ENCODE assay signal across 8 mouse cellular contexts in the genomic region with DNA sequence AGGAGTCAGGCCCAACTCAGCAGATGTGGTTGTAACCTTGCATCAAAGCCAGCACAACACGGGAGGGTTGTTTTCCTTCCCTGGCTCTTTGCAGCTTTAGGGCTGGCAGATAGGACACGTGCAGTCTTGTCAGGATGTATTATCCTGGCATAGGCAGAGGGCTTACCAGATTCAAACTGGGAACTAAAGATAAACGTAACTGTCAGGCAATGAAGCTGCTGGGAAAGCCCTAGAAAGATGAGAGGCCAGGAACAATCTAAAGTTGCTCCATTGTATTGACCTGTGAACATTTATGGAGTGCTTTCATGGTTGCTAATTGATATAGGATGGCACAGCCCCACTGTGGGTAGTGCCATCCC. TPM values are rescaled to one million over a fixed set of nuclear protein-coding genes. Genes with fewer than 3 reads are reported as not detected.
DNase-seq lines count a peak whose midpoint lies in the region; ATAC-seq and TF ChIP-seq lines count a peak whose summit lies in the region.

No protein-coding gene starts in this region.

- peaks cover 23% of the 10 kb centered on the region for H3K36me3 ChIP-seq in kidney, postnatal 0 days (ENCODE audit: insufficient read depth, low read length)
- H3K36me3 ChIP-seq in embryonic facial prominence, embryonic 12.5 days = peaks cover 28% of the 10 kb centered on the region
- H3K36me3 ChIP-seq in intestine, embryonic 16.5 days (ENCODE audit: control insufficient read depth, insufficient read depth, low read length) = peaks cover 13% of the 10 kb centered on the region
- peaks cover 27% of the 10 kb centered on the region for H3K36me3 ChIP-seq in neural tube, embryonic 12.5 days

- H3K9me3 ChIP-seq in kidney, postnatal 0 days (replicated peaks; ENCODE audit: low read length) = no peaks in the 10 kb centered on the region
- no peaks in the 10 kb centered on the region for H3K9me3 ChIP-seq in embryonic facial prominence, embryonic 12.5 days
- no peaks in the 10 kb centered on the region for H3K9me3 ChIP-seq in intestine, embryonic 16.5 days (ENCODE audit: control insufficient read depth, low read length)
- no peaks in the 10 kb centered on the region for H3K9me3 ChIP-seq in neural tube, embryonic 12.5 days

- TF ChIP-seq CTCF in kidney, postnatal 0 days (IDR thresholded peaks at IDR 0.05; ENCODE audit: low read depth) = no peak

- peaks cover 12% of the 10 kb centered on the region; the same call in 1 of the 2 replicates for H3K4me1 ChIP-seq in kidney, postnatal 0 days (replicated peaks; ENCODE audit: insufficient read depth, low read length)
- H3K4me1 ChIP-seq in embryonic facial prominence, embryonic 12.5 days = peaks cover 13% of the 10 kb centered on the region
- peaks cover 14% of the 10 kb centered on the region for H3K4me1 ChIP-seq in intestine, embryonic 16.5 days (ENCODE audit: control insufficient read depth, insufficient read depth, low read length)
- H3K4me1 ChIP-seq in neural tube, embryonic 12.5 days = peaks cover 14% of the 10 kb centered on the region

- no peak for DNase-seq in kidney, postnatal 0 days (ENCODE audit: low spot score)
- no peak for DNase-seq in kidney, adult 8-10 months
- DNase-seq in left cerebral cortex, postnatal 10 days (ENCODE audit: extremely low spot score in 1 of 2, low spot score in 2 of 2) = no peak
- DNase-seq in spleen, postnatal 4 days (ENCODE audit: low spot score in 2 of 2) = no peak
- no peak for DNase-seq in embryo, embryonic 10 days (ENCODE audit: low spot score)

- H3K27ac ChIP-seq in kidney, postnatal 0 days = no peak overlapping the region
- no peak overlapping the region for H3K27ac ChIP-seq in embryonic facial prominence, embryonic 12.5 days
- peak overlapping the region; percentile 79 for H3K27ac ChIP-seq in intestine, embryonic 16.5 days (ENCODE audit: low read length)
- H3K27ac ChIP-seq in neural tube, embryonic 12.5 days = no peak overlapping the region

- H3K4me3 ChIP-seq in kidney, postnatal 0 days (replicated peaks; ENCODE audit: low read depth, low read length) = peak overlapping the region; percentile 66
- peak overlapping the region; percentile 61 for H3K4me3 ChIP-seq in embryonic facial prominence, embryonic 12.5 days
- peak overlapping the region; percentile 58 for H3K4me3 ChIP-seq in intestine, embryonic 16.5 days (ENCODE audit: low read length)
- H3K4me3 ChIP-seq in neural tube, embryonic 12.5 days = peak overlapping the region; percentile 49; the same call in 1 of the 2 replicates

- WGBS in kidney, postnatal 0 days = 6% methylated on average over 3 of the region's 3 CpGs
- 9% methylated on average over 3 of the region's 3 CpGs for WGBS in embryonic facial prominence, embryonic 12.5 days
- 5% methylated on average over 3 of the region's 3 CpGs for WGBS in intestine, embryonic 16.5 days
- WGBS in neural tube, embryonic 12.5 days = 6% methylated on average over 3 of the region's 3 CpGs

- H3K4me2 ChIP-seq in kidney, postnatal 0 days (ENCODE audit: low read length) = peak overlapping the region; percentile 94
- H3K4me2 ChIP-seq in embryonic facial prominence, embryonic 12.5 days (replicated peaks) = peak overlapping the region; percentile 80
- H3K4me2 ChIP-seq in intestine, embryonic 16.5 days (ENCODE audit: low read depth, low read length) = peak overlapping the region; percentile 77
- peak overlapping the region; percentile 69 for H3K4me2 ChIP-seq in neural tube, embryonic 12.5 days (replicated peaks)

- intact Hi-C loops in left cerebral cortex, postnatal 10 days (cut with DNase I) = no loop called here

- peak overlapping the region; percentile 77; the same call in 1 of the 2 replicates for H3K9ac ChIP-seq in kidney, postnatal 0 days (ENCODE audit: low read depth, low read length)
- peak overlapping the region; percentile 82; the same call in 1 of the 2 replicates for H3K9ac ChIP-seq in embryonic facial prominence, embryonic 12.5 days
- peak overlapping the region; percentile 79 for H3K9ac ChIP-seq in intestine, embryonic 16.5 days (ENCODE audit: low read depth, low read length)
- H3K9ac ChIP-seq in neural tube, embryonic 12.5 days = peak overlapping the region; percentile 75

- no peak for ATAC-seq in kidney, postnatal 0 days (replicated peaks; ENCODE audit: low FRiP score, low read depth)
- no peak for ATAC-seq in embryonic facial prominence, embryonic 12.5 days (ENCODE audit: insufficient number of reproducible peaks, insufficient read depth, low FRiP score, low TSS enrichment)
- peak; percentile 25; the same call in 1 of the 2 replicates for ATAC-seq in intestine, embryonic 16.5 days
- ATAC-seq in neural tube, embryonic 12.5 days (ENCODE audit: low FRiP score, low read depth) = no peak

- H3K27me3 ChIP-seq in kidney, postnatal 0 days (ENCODE audit: insufficient read depth, low read length) = no peaks in the 10 kb centered on the region
- no peaks in the 10 kb centered on the region for H3K27me3 ChIP-seq in embryonic facial prominence, embryonic 12.5 days
- no peaks in the 10 kb centered on the region for H3K27me3 ChIP-seq in intestine, embryonic 16.5 days (replicated peaks; ENCODE audit: control insufficient read depth, insufficient read depth, low read length)
- no peaks in the 10 kb centered on the region for H3K27me3 ChIP-seq in neural tube, embryonic 12.5 days (replicated peaks)

RNA-seq across cellular contexts. Expression of a gene that starts 0.3 kb away (rescaled TPM):
- 9.3 and 10.6 TPM in 2 replicates for polyA plus RNA-seq in kidney, postnatal 0 days (2015; fragmentation: Nextera tagmentation; extraction: Ambion mirVana)
- 15.2 and 16.9 TPM in 2 replicates for polyA plus RNA-seq in embryonic facial prominence, embryonic 12.5 days (2016; fragmentation: Nextera tagmentation; extraction: Ambion mirVana)
- 10.7 and 11.4 TPM in 2 replicates for polyA plus RNA-seq in intestine, embryonic 16.5 days (2015; fragmentation: Nextera tagmentation; extraction: Ambion mirVana)
- polyA plus RNA-seq in neural tube, embryonic 12.5 days (2016; fragmentation: Nextera tagmentation; extraction: Ambion mirVana) = 11.0 and 12.5 TPM in 2 replicates
- 10 to 100 TPM; 35.2 to 36.7 TPM for total RNA-seq in left cerebral cortex, postnatal 10 days (2021)

RNA-seq across cellular contexts. Expression of a gene that starts 15.7 kb away (rescaled TPM):
- 7.8 and 8.2 TPM in 2 replicates for polyA plus RNA-seq in kidney, postnatal 0 days (2015; fragmentation: Nextera tagmentation; extraction: Ambion mirVana)
- 14.4 and 16.7 TPM in 2 replicates for polyA plus RNA-seq in embryonic facial prominence, embryonic 12.5 days (2016; fragmentation: Nextera tagmentation; extraction: Ambion mirVana)
- 53.5 and 67.5 TPM in 2 replicates for polyA plus RNA-seq in intestine, embryonic 16.5 days (2015; fragmentation: Nextera tagmentation; extraction: Ambion mirVana)
- polyA plus RNA-seq in neural tube, embryonic 12.5 days (2016; fragmentation: Nextera tagmentation; extraction: Ambion mirVana) = 11.8 and 16.6 TPM in 2 replicates
- total RNA-seq in left cerebral cortex, postnatal 10 days (2021) = 1 to 10 TPM; 4.6 to 5.2 TPM

RNA-seq across cellular contexts. Expression of a gene that starts 15.8 kb away (rescaled TPM):
- polyA plus RNA-seq in kidney, postnatal 0 days (2015; fragmentation: Nextera tagmentation; extraction: Ambion mirVana) = 3.6 and 4.6 TPM in 2 replicates
- polyA plus RNA-seq in embryonic facial prominence, embryonic 12.5 days (2016; fragmentation: Nextera tagmentation; extraction: Ambion mirVana) = 6.8 and 7.6 TPM in 2 replicates
- polyA plus RNA-seq in intestine, embryonic 16.5 days (2015; fragmentation: Nextera tagmentation; extraction: Ambion mirVana) = 13.3 and 13.5 TPM in 2 replicates
- 4.9 and 5.7 TPM in 2 replicates for polyA plus RNA-seq in neural tube, embryonic 12.5 days (2016; fragmentation: Nextera tagmentation; extraction: Ambion mirVana)
- 10 to 100 TPM; 17.5 to 20.5 TPM for total RNA-seq in left cerebral cortex, postnatal 10 days (2021)
